Mouse (Mus musculus) MEL (cell line): ENCODE measurements around the gene 2010300C02Rik. TPM values are rescaled to one million over a fixed set of nuclear protein-coding genes. Genes with fewer than 3 reads are reported as not detected.

ENCODE experiments used
- DNase-seq: peaks from one replicate; pipeline ENCODE4 v3.0.0; 2011; ENCODE audit warnings: low read depth, low spot score
- H3K27ac ChIP-seq: 2 replicates; pipeline ENCODE4 v1.5.1; 2012; ENCODE audit warnings: low read depth, mild to moderate bottlenecking, control low read depth, low read length, moderate library complexity; ENCODE audit not compliant: control insufficient read depth
- H3K27me3 ChIP-seq, 2 experiments: fragments of 150-350 bp in 1 of 2; sonication (generic) in 1 of 2; 2 replicates each; pipeline ENCODE4 v1.6.1; 2012; ENCODE audit warnings: low read length in 2 of 2, mild to moderate bottlenecking in 2 of 2, improper control_type of control experiment in 1 of 2, moderate library complexity in 1 of 2; ENCODE audit not compliant: insufficient read depth in 2 of 2, control insufficient read depth in 1 of 2
- H3K36me3 ChIP-seq, 2 experiments: 2 replicates each; pipeline ENCODE4 v1.6.1; 2012 to 2014; ENCODE audit warnings: low read length in 2 of 2, improper control_type of control experiment in 1 of 2, inconsistent platforms in 1 of 2, mild to moderate bottlenecking in 1 of 2; ENCODE audit not compliant: insufficient read depth in 2 of 2, control insufficient read depth in 1 of 2
- H3K4me1 ChIP-seq, 2 experiments: fragments of 150-350 bp in 1 of 2; sonication (generic) in 1 of 2; 2 replicates each; pipeline ENCODE4 v1.6.1; 2012; ENCODE audit warnings: low read length in 2 of 2, improper control_type of control experiment in 1 of 2, mild to moderate bottlenecking in 1 of 2; ENCODE audit not compliant: insufficient read depth in 2 of 2, control insufficient read depth in 1 of 2
- H3K4me3 ChIP-seq, 2 experiments: fragments of 150-350 bp in 1 of 2; sonication (generic) in 1 of 2; 2 replicates each; pipeline ENCODE4 v1.5.1; 2012; ENCODE audit warnings: low read depth in 2 of 2, low read length in 2 of 2, mild to moderate bottlenecking in 2 of 2, moderate library complexity in 2 of 2, control low read depth in 1 of 2, improper control_type of control experiment in 1 of 2; ENCODE audit not compliant: control insufficient read depth in 1 of 2, insufficient read depth in 1 of 2
- H3K79me2 ChIP-seq: 2 replicates; pipeline ENCODE4 v1.6.1; 2012; ENCODE audit warnings: mild to moderate bottlenecking, low read length, moderate library complexity; ENCODE audit not compliant: control insufficient read depth, poor library complexity, insufficient read depth
- H3K9ac ChIP-seq: 2 replicates; pipeline ENCODE4 v1.6.1; 2012; ENCODE audit warnings: low read depth, mild to moderate bottlenecking, control low read depth, low read length, moderate library complexity; ENCODE audit not compliant: control insufficient read depth, poor library complexity, severe bottlenecking
- H3K9me3 ChIP-seq: fragments of 150-350 bp; sonication (generic); replicated peaks from 2 replicates; pipeline ENCODE4 v1.6.1; 2012; ENCODE audit warnings: mild to moderate bottlenecking, low read length, improper control_type of control experiment, moderate library complexity; ENCODE audit not compliant: insufficient read depth
- CTCF ChIP-seq, 3 experiments: IDR thresholded peaks in 2 of 3; conservative IDR thresholded peaks in 1 of 3; 2 replicates each; pipeline ENCODE4 v1.5.1; 2011 to 2012; ENCODE audit warnings: low read length in 3 of 3, low read depth in 2 of 3, mild to moderate bottlenecking in 2 of 3, improper control_type of control experiment in 1 of 3, inconsistent platforms in 1 of 3, mixed read lengths in 1 of 3, moderate library complexity in 1 of 3; ENCODE audit not compliant: control insufficient read depth in 1 of 3, insufficient read depth in 1 of 3, poor library complexity in 1 of 3, severe bottlenecking in 1 of 3
- EP300 ChIP-seq, 2 experiments: IDR thresholded peaks; 2 replicates each; pipeline ENCODE4 v1.6.1; 2011; ENCODE audit warnings: improper control_type of control experiment in 2 of 2, low read length in 2 of 2, low read depth in 1 of 2, mild to moderate bottlenecking in 1 of 2
- ETS1 ChIP-seq: IDR thresholded peaks from 2 replicates; pipeline ENCODE4 v1.6.1; 2012; ENCODE audit warnings: low read depth, mild to moderate bottlenecking, inconsistent platforms, low read length, improper control_type of control experiment, moderate library complexity
- GATA1 ChIP-seq: IDR thresholded peaks from 2 replicates; pipeline ENCODE4 v1.6.1; 2011; ENCODE audit warnings: low read depth, low read length, improper control_type of control experiment
- MXI1 ChIP-seq: IDR thresholded peaks from 2 replicates; pipeline ENCODE4 v1.6.1; 2011; ENCODE audit warnings: mild to moderate bottlenecking, low read depth, low read length, improper control_type of control experiment
- MYB ChIP-seq: IDR thresholded peaks from 2 replicates; pipeline ENCODE4 v1.6.1; 2011; ENCODE audit warnings: mild to moderate bottlenecking, low read depth, low read length, improper control_type of control experiment
- NELFE ChIP-seq: IDR thresholded peaks from 2 replicates; pipeline ENCODE4 v1.6.1; 2011; ENCODE audit warnings: low read depth, low read length, improper control_type of control experiment
- RAD21 ChIP-seq: IDR thresholded peaks from 2 replicates; pipeline ENCODE4 v1.6.1; 2011; ENCODE audit warnings: mild to moderate bottlenecking, low read depth, low read length, improper control_type of control experiment
- RCOR1 ChIP-seq: IDR thresholded peaks from 2 replicates; pipeline ENCODE4 v1.6.1; 2012; ENCODE audit warnings: low read depth, mild to moderate bottlenecking, inconsistent platforms, low read length, improper control_type of control experiment
- TAL1 ChIP-seq: IDR thresholded peaks from 2 replicates; pipeline ENCODE4 v1.6.1; 2012; ENCODE audit warnings: mild to moderate bottlenecking, inconsistent platforms, low read length, moderate library complexity, mixed read lengths
- TCF12 ChIP-seq: IDR thresholded peaks from 2 replicates; pipeline ENCODE4 v1.6.1; 2014; ENCODE audit warnings: low read depth, mild to moderate bottlenecking, inconsistent platforms, low read length, improper control_type of control experiment, moderate library complexity
- UBTF ChIP-seq: IDR thresholded peaks from 2 replicates; pipeline ENCODE4 v1.6.1; 2012; ENCODE audit warnings: low read depth, mild to moderate bottlenecking, inconsistent platforms, low read length, improper control_type of control experiment, moderate library complexity, borderline replicate concordance; ENCODE audit not compliant: insufficient read depth
- USF2 ChIP-seq, 2 experiments: IDR thresholded peaks; 2 replicates each; pipeline ENCODE4 v1.6.1; 2011 to 2012; ENCODE audit warnings: improper control_type of control experiment in 2 of 2, low read length in 2 of 2, borderline replicate concordance in 1 of 2, inconsistent platforms in 1 of 2, low read depth in 1 of 2, mild to moderate bottlenecking in 1 of 2; ENCODE audit not compliant: insufficient read depth in 1 of 2
- ZNF384 ChIP-seq: IDR thresholded peaks from 2 replicates; pipeline ENCODE4 v1.6.1; 2012; ENCODE audit warnings: low read depth, mild to moderate bottlenecking, inconsistent platforms, low read length, improper control_type of control experiment
- polyA plus RNA-seq, 2 experiments: library from polyadenylated mRNA; stranded (reverse) in 1 of 2; unstranded in 1 of 2; fragments of >175 nt in 1 of 2; fragments of >200 nt in 1 of 2; gene quantifications; 2 replicates each; pipeline versions ENCODE4 v1.2.1 to v1.2.4; 2012; ENCODE audit warnings: low replicate concordance in 2 of 2, low read depth in 1 of 2; ENCODE audit not compliant: insufficient read length in 2 of 2, insufficient read depth in 1 of 2, missing spikeins in 1 of 2
- total RNA-seq: library from RNA; depleted of rRNA; stranded (reverse); fragments of 300-350 nt; gene quantifications from 2 replicates; pipeline ENCODE4 v1.2.3, GENCODE M21; 2012

Gene 2010300C02Rik
- total and polyA plus RNA-seq, 3 experiments: not detected

GRCm38 (mm10) chr1:37740161-37740802 is 20.4 kb upstream of the 2010300C02Rik start:
- Histone ChIP-seq H3K9me3 (no peaks in the 10 kb centered on the region), H3K27ac (no peak overlapping the region), H3K79me2 (no peaks in the 10 kb centered on the region), H3K27me3 (peaks cover 0 to 1% of the 10 kb centered on the region in 2 experiments; a peak in 2 of 4 replicates), H3K4me3 (no peak overlapping the region), H3K4me1 (peaks cover 7 to 26% of the 10 kb centered on the region in 2 experiments), H3K9ac (no peak overlapping the region), H3K36me3 (peaks cover 0 to 22% of the 10 kb centered on the region in 2 experiments; a peak in 2 of 4 replicates)
- no peak for TF ChIP-seq RAD21
- peak; percentile 88 for TF ChIP-seq RCOR1
- peak; percentile 72 to 85 for TF ChIP-seq EP300 (IDR thresholded peaks at IDR 0.05; ENCODE audit: low read depth in 1 of 2, low read length in 2 of 2)
- no peak; the same call in 1 of the 2 replicates for TF ChIP-seq MXI1
- peak; percentile 69 for TF ChIP-seq GATA1
- no peak for TF ChIP-seq NELFE
- TF ChIP-seq USF2 (IDR thresholded peaks at IDR 0.05; ENCODE audit: borderline replicate concordance in 1 of 2, insufficient read depth in 1 of 2, low read depth in 1 of 2, low read length in 2 of 2): no peak
- TF ChIP-seq MYB: 0 out of 2 replicates have a peak, but pooled peaks have one; percentile 37
- peak; percentile 54 for TF ChIP-seq TAL1
- peak; percentile 95 for TF ChIP-seq TCF12
- TF ChIP-seq ETS1: peak; percentile 68
- TF ChIP-seq CTCF (IDR thresholded peaks at IDR 0.05 in 2 of 3, conservative IDR thresholded peaks at IDR 0.05 in 1 of 3; ENCODE audit: control insufficient read depth in 1 of 3, insufficient read depth in 1 of 3, low read depth in 2 of 3, low read length in 3 of 3, poor library complexity in 1 of 3, severe bottlenecking in 1 of 3): no peak
- TF ChIP-seq UBTF: no peak
- peak; percentile 16 for DNase-seq

GRCm38 (mm10) chr1:37738895-37739294 is 19.0 kb upstream of the 2010300C02Rik start:
- TF ChIP-seq GATA1: no peak
- TF ChIP-seq ZNF384: peak; percentile 80
- H3K27me3 ChIP-seq: peaks cover 0 to 1% of the 10 kb centered on the region in 2 experiments; a peak in 2 of 4 replicates
- no peaks in the 10 kb centered on the region for H3K9me3 ChIP-seq
- no peak overlapping the region for H3K9ac ChIP-seq
- no peaks in the 10 kb centered on the region for H3K79me2 ChIP-seq
- peaks cover 0 to 15% of the 10 kb centered on the region in 2 experiments; a peak in 2 of 4 replicates for H3K36me3 ChIP-seq
- no peak for DNase-seq
- peaks cover 0 to 22% of the 10 kb centered on the region in 2 experiments; a peak in 3 of 4 replicates for H3K4me1 ChIP-seq
- no peak overlapping the region for H3K4me3 ChIP-seq
- H3K27ac ChIP-seq: no peak overlapping the region
